Mouse (Mus musculus) lung, postnatal 25 days (tissue): Measurements from ENCODE around the gene Hfe.
"Not testable (repeated sequence)": the region's sequence is repeated elsewhere in the genome, so short reads cannot be mapped to it uniquely, and the experiment has no call there.

Experiments used
- DNase-seq: peaks from one replicate; pipeline ENCODE4 v3.0.0; 2022; ENCODE audit warnings: low spot score

The Hfe gene

DNA sequence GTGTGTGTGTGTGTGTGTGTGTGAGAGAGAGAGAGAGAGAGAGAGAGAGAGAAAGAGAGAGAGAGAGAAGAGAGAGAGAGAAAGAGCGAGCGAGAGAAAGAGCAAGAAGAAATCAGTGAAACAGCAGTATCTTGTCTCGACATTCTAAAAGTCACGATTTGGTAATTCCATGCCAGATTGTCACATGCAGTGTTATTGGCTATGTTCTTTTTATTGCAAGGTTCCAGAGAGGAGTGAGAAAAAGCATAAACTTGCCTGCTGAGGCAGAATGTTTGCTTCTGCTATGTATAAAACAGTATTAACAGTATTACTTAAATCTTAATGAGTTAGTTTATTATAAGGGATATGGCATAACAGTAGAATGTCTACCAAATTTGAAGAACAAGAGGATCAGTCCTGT is 24.7 kb downstream of the Hfe start:
- DNase-seq: no peak

DNA sequence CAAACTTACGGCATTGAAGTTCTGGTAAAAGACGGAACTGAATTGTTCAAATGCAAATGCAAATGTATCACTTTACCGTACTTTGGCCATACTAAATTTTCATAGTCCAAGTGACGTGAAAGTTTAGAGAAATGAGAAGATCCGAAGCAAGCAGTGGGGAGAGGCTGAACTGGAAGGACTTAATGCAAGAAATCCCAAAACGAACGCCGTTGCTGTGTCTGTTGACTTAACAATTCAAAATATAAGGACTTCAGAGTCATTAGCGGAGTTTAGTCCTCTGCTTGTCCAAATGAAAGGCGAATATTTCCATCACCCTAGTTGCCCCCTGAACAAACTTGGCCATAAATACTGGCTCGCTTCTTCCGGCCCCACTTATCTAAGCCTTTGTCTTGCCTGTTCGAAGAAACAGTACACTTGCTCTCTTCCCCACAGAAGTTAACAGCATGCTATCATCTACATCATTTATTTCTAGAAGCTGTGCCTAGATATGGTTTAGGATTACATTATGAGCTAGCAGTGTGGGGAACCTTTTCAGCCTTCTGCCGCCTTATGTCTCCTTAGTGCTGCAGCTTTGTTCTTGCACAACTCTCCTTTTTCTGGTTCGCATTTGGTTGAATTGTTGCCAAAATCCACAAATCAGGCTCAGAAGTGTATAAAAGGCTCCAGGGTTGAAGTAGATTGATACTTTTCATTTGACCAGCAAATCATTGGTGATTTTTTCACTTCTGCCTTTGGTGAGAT is 25.4 kb downstream of the Hfe start:
- no peak for DNase-seq

DNA sequence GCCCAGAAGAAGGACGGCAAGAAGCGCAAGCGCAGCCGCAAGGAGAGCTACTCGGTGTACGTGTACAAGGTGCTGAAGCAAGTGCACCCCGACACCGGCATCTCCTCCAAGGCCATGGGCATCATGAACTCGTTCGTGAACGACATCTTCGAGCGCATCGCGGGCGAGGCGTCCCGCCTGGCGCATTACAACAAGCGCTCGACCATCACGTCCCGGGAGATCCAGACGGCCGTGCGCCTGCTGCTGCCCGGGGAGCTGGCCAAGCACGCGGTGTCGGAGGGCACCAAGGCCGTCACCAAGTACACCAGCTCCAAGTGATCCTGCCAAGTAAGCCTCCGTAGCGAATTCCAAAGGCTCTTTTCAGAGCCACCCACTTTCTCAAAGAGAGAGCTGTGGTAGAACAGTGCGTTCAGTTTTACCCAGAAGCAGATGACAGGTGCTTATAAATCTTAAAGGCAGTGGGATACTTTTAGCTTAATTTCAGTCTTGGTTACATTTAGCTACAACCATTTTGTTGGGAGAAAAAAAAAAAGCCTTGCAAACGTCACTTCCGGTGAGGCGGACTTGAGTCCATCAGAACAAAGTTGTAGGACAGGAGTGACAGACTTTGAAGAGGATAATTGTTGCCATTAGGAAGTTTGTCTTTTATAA is 26.2 kb downstream of the Hfe start:
- DNase-seq: peak; percentile 83

DNA sequence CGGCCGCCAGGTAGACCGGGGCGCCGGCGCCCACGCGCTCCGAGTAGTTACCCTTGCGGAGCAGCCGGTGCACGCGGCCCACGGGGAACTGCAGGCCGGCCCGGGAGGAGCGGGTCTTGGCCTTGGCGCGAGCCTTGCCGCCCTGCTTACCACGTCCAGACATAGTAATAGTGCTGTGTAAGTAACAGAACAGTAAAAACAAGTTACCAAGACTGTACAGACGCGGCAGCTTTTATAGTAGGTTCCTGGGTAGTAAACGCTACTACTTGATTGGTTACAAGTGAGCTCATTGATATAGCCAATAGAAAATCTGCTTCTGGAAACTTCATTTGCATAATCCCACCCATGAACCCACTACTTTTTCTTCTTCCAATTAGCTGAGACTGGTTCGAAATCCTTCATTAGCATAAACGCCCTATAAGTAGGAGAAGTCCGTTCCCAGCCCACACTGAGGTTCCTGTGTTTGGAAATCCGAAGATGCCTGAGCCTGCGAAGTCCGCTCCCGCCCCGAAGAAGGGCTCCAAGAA is 26.8 kb downstream of the Hfe start, which contains the start of the genes Hist1h2ac and Hist1h2bc:
Gene Hist1h2ac (minus strand): TSS at position 194 of the 527 bp plus-strand sequence.
Gene Hist1h2bc (plus strand): TSS at position 445 of the 527 bp plus-strand sequence.
- DNase-seq: peak; percentile 98

DNA sequence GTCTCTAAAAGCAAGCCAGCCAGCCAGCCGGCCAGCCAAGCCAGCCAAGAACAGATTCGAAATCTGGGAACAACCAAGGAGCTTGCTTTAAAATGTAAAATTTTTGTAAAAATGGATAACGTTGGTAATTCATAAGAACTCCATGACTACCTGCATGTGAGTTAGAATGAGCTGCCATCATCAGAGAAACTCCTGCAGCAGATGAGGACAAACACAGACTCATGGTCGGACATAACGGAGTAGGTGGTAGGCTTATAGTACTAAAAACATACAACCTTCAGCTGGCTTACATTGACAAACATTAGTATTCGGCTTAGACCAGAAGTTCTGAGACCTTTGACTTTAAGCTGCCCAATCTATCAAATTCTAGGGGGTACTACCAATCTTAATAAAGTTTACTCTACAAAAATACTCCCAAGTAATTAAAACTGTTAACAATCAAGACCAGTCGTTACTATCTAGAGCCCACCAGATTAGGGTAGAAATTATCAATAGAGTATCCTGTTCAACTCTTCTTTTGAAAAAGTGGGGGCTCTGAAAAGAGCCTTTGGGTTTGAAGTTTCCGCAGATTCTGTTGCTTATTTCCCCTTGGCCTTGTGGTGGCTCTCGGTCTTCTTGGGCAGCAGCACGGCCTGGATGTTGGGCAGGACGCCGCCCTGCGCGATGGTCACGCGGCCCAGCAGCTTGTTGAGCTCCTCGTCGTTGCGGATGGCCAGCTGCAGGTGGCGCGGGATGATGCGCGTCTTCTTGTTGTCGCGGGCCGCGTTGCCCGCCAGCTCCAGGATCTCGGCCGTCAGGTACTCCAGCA is 27.5 kb downstream of the Hfe start:
- DNase-seq: not testable (repeated sequence)

DNA sequence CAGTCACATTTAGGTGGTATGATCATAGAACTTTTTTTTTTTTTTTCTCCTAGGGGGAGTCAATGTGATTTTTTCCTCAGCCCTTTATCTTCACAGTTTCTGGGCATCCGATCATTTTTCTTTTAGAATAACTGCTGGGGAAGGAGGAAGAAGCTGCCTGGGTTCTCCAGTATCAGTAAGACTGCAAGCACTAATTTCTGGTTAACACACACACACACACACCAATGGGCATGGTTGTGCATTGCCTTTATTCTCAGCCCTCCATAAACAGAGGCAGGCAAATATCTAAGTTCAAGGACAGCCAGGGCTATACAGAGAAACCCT is 28.1 kb downstream of the Hfe start:
- no peak for DNase-seq

DNA sequence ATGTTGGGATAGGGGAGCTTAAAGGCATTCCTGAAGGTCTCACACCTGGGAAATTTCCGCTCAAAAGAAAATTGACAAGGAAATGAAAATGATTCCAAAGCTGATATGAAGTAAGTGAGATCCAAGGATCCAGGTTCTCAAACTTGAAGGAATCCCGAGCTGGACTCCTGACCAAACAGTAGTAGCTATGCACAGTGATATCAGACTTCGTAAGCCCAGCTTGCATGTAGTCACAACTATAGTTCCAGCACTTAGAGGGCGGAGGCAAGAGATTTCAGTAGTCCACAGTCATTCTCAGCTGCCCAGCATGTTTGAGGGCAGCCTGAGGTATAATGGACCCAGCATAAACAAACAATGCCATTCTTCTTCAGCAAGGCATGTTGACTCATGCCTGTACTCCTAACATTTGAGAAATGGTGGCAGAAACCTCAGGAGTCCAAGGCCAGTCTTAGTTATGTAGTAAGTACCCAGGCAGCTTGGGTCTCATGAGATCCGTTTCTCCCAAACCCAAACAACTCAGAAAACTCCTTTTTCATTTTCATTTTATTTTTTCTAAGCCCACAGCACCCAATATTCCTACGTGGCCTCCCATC is 28.6 kb downstream of the Hfe start:
- no peak for DNase-seq

DNA sequence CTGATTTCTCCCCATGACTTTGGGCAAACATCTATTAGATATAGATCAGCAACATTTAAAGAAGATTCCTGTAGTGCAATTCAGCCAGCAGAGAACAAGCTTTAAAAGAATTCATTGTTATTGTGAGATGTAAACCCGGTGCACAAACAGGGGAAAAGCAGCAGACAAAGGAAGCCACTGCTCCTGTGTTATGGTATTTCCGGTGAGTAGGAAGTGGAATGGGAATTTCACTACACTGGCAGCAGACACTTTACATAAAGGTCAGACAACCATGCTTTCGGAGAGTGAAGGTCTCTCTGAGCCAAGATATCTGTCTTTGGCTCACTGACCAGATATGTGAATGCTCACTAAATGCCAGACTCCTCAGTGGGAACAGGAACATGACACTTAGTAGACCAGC is 48.1 kb downstream of the Hfe start:
- no peak for DNase-seq

DNA sequence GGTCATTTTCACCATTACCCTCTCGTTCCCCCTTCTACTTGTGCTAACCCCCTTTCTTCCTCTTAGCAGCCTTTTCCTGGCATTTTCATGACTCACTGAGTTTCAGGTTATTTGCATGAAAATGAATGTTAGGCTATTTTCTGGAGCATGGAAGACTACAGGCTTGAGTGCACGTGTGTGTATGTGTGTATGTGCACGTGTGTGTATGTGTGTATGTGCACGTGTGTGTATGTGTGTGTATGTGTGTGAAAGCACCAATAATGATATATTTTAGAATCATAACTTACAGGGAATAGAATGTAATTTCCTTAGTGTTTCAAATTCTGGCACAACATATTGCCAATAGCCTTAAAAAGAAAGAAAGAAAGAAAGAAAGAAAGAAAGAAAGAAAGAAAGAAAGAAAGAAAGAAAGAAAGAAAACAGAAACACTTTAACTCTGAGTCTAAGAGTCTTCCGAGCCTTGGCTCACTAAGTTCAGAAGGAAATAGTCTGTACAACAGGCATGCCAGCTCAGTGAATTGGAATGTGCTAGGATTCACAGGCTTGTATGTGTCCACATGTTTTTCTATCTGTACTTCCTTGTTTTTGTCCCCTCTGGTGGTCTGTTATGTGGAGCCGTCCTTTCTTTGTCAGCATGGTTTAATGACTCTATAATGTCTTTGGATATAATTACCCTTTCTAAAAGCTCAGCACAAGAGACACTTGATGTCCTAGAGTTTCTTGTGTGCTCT is 50.9 kb downstream of the Hfe start:
- DNase-seq: no peak
